Mouse (Mus musculus) right cerebral cortex, postnatal 14 days (tissue): ENCODE measurements at regions not wholly inside any gene's neighbourhood (a gene's known extent, or its start where the extent isn't known, plus 50 kb on each side); places are given as distances from the start of the nearest gene placed in this dataset.

Experiments used
- DNase-seq: peaks from one replicate; pipeline ENCODE4 v3.0.0; 2022

GRCm38 (mm10) chr13:33721851-33722250, 60.6 kb downstream of the Serpinb6d start:
- DNase-seq = no peak

DNA sequence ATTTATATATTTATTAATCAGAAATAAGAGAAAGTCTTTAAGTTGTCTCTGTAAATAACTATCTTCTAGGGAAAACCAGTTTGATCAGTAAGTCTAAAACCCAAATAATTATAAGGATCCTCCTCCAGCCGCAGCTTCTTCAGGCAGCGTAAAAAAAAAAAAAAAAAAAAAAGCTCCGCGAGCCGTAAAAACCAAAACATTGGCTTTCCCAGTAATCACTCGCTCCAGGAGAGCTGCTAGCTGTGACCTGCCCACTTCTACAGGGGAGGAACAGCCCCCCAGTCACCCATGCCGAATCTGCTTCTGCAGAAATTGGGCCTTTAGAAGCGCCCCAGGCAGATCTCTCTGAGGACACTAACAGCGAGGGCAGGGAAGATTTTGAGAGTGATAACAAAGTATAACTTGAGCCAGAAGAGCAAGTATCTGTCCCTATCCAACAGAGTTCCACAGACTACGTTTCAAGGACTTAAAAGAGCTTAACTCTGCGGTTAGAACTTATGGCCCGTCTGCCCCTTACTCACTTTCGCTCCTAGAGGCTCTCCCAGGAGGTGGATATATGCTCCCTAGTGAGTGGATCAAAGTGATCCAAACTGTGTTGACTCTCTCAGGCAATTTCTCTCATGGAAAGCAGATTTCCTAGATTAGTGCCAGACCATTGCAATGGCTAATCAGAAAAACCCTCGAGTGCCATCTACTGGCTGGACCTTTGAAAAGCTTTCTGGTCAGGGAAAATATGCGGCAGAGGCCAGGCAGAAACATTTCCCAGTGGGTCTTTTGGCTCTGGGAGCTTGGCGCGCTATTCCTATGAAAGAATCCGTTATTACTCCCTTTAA, 80.7 kb downstream of the Serpinb6e start:
- peak; percentile 68 for DNase-seq

DNA sequence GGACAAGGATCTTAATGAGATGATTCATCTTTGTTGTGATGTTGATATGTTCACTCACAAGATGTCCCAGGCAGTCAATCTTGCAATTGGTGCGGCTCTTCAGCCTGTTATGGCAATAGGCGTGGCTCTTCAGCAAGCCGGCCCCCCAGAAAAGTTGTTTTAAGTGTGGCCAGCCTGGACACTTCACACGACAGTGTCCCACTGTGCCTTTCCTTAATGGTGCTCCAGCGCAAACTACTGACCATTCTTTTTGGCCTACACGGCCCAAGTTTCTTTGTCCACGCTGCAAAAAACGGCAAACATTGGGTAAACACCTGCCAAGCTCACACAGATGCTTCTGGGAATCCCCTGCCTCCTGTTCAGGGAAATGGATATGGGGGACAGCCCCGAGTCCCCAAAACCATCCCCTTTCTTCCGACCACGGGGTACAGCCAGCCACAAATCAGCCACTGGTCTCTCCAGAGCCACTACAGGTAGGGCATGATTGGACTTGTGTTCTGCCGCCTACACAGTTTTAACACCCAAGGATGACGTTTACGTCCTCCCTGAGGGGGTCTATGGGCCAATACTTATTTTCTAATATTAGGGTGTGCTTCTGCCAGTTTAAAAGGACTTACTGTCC, 79.8 kb downstream of the Serpinb6e start:
- no peak for DNase-seq
